Mouse (Mus musculus) right cerebral cortex, postnatal 10 days (tissue): Measurements from ENCODE around the gene Kctd17.

Experiments used
- DNase-seq, 2 experiments: peaks; one replicate each; pipeline ENCODE4 v3.0.0; 2021; ENCODE audit warnings: low spot score in 2 of 2

The Kctd17 gene

GRCm38 (mm10) chr15:78447746-78448535 is 19.6 kb downstream of the Kctd17 start:
- DNase-seq = peak; percentile 94 to 96

- no peak for DNase-seq
Observed at GRCm38 (mm10) chr15:78449131-78449530, 20.8 kb downstream of the Kctd17 start.

GRCm38 (mm10) chr15:78449694-78450418 is 21.5 kb downstream of the Kctd17 start:
- peak in 1 of 2 experiments; percentile 53 for DNase-seq

GRCm38 (mm10) chr15:78450419-78450768 is 22.0 kb downstream of the Kctd17 start:
- no peak for DNase-seq

GRCm38 (mm10) chr15:78451201-78451600 is 22.8 kb downstream of the Kctd17 start:
- DNase-seq = no peak

- DNase-seq = no peak
Observed at GRCm38 (mm10) chr15:78452929-78453328, 24.6 kb downstream of the Kctd17 start.

GRCm38 (mm10) chr15:78455168-78455567 is 26.8 kb downstream of the Kctd17 start:
- no peak for DNase-seq

- no peak for DNase-seq
Observed at GRCm38 (mm10) chr15:78456051-78456450, 27.7 kb downstream of the Kctd17 start.

GRCm38 (mm10) chr15:78457193-78457592 is 28.8 kb downstream of the Kctd17 start:
- no peak for DNase-seq

GRCm38 (mm10) chr15:78462981-78463380 is 34.6 kb downstream of the Kctd17 start:
- DNase-seq = no peak

- DNase-seq = no peak
Observed at GRCm38 (mm10) chr15:78466809-78467208, 38.4 kb downstream of the Kctd17 start.

GRCm38 (mm10) chr15:78467570-78467969 is 39.2 kb downstream of the Kctd17 start:
- no peak for DNase-seq

- no peak for DNase-seq
Observed at GRCm38 (mm10) chr15:78468379-78468937, 40.1 kb downstream of the Kctd17 start, which contains the start of gene Tmprss6. Gene Tmprss6 (minus strand): TSS chr15:78468634.

GRCm38 (mm10) chr15:78470495-78471276 is 42.3 kb downstream of the Kctd17 start:
- DNase-seq = no peak

- DNase-seq = no peak
Observed at GRCm38 (mm10) chr15:78471902-78472301, 43.5 kb downstream of the Kctd17 start.

- DNase-seq = no peak
Observed at GRCm38 (mm10) chr15:78473442-78473841, 45.1 kb downstream of the Kctd17 start.

GRCm38 (mm10) chr15:78475604-78476031 is 47.3 kb downstream of the Kctd17 start:
- DNase-seq = no peak

- DNase-seq = no peak
Observed at GRCm38 (mm10) chr15:78476878-78477277, 48.5 kb downstream of the Kctd17 start.

GRCm38 (mm10) chr15:78478073-78478472 is 49.7 kb downstream of the Kctd17 start:
- DNase-seq = no peak

- DNase-seq = no peak
Observed at GRCm38 (mm10) chr15:78479470-78479869, 51.1 kb downstream of the Kctd17 start.

GRCm38 (mm10) chr15:78480111-78480510 is 51.7 kb downstream of the Kctd17 start:
- no peak for DNase-seq

- DNase-seq = no peak
Observed at GRCm38 (mm10) chr15:78480991-78481390, 52.6 kb downstream of the Kctd17 start.
